Mouse (Mus musculus): ENCODE results near the gene Tpx2. TPM values are rescaled to one million over a fixed set of nuclear protein-coding genes. Genes with fewer than 3 reads are reported as not detected.

The Tpx2 gene
- total RNA-seq, 1 experiment: 77.8 TPM

DNA sequence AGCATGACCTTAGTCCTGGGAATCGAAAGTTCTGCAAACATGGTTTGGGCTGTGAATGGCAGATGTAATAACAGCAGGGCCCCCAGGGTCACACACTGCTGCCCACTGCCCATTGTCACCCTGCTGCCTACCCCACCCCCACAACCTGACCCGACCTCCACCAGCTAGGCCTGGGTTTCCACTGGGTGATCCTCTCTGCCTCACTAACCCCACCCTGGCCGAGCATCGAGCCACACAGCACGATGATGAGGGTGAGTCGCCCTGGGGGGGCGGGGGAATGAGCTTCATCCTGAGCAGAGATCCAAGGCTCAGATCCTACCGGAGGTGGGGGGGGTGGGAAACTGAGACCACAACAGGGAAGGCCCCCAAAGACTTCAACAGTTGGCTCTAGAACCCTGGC lies 76.4 kb downstream of the Tpx2 start:
- no peaks in the 10 kb centered on the region for H3K36me3 ChIP-seq (ENCODE audit: control insufficient read depth, insufficient read depth, low read length, poor library complexity, severe bottlenecking)
- no peak overlapping the region for H3K4me3 ChIP-seq (ENCODE audit: insufficient read depth in 1 of 2, low read depth in 1 of 2, low read length in 2 of 2, poor library complexity in 1 of 2, severe bottlenecking in 1 of 2)
- H3K4me1 ChIP-seq (ENCODE audit: control insufficient read depth in 2 of 2, insufficient read depth in 2 of 2, low read length in 2 of 2, poor library complexity in 1 of 2): peaks cover 0 to 4% of the 10 kb centered on the region in 2 experiments; a peak in 1 of 4 replicates
- no peak overlapping the region for H3K27ac ChIP-seq (ENCODE audit: insufficient read depth, low read depth, low read length, poor library complexity, severe bottlenecking)
- H3K9ac ChIP-seq (ENCODE audit: insufficient read depth, low read depth, low read length, poor library complexity, severe bottlenecking): no peak overlapping the region
- no peak for DNase-seq (ENCODE audit: low read depth, low spot score)
- no peaks in the 10 kb centered on the region for H3K9me3 ChIP-seq (ENCODE audit: control insufficient read depth, insufficient read depth, low read depth, low read length)
- TF ChIP-seq HCFC1 (IDR thresholded peaks at IDR 0.05; ENCODE audit: borderline replicate concordance, insufficient read depth, low read length) (no peak), MAFK (IDR thresholded peaks at IDR 0.05; ENCODE audit: insufficient read depth, low read depth, low read length) (no peak), ZC3H11A (IDR thresholded peaks at IDR 0.05; ENCODE audit: borderline replicate concordance, low read depth, low read length) (no peak), CHD2 (IDR thresholded peaks at IDR 0.05; ENCODE audit: low read depth, low read length) (no peak), ZNF384 (IDR thresholded peaks at IDR 0.05; ENCODE audit: low read depth, low read length) (no peak)
- in situ Hi-C loops (cut with MboI; ENCODE audit: low sequenced_read_pairs in 2 of 2, unreplicated experiment in 2 of 2): loop anchor here in 1 of 2 experiments (25.0 kb wide), 1 partner anchor 213 kb away; no protein-coding TSS in a partner anchor

DNA sequence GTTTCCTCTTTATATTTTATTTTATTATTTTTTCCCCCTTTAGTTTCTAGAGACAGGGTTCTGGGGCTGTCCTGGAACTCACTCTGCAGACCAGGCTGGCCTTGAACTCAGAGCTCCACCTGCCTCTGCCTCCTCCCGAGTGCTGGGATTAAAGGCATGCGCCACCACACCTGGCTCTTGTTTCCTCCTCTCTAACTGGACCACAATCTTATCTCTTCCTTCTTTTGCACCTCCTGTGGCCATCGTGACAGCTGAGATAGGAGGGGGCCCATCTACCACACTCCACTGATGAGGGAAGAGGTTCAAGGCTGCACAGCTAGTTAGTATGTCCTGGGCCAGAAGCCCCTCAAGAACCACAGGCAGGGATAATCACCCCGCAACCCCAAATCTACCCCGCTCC lies 76.8 kb downstream of the Tpx2 start:
- TF ChIP-seq ZNF384 (IDR thresholded peaks at IDR 0.05; ENCODE audit: low read depth, low read length): no peak
- no peak for TF ChIP-seq HCFC1 (IDR thresholded peaks at IDR 0.05; ENCODE audit: borderline replicate concordance, insufficient read depth, low read length)
- no peak for TF ChIP-seq CHD2 (IDR thresholded peaks at IDR 0.05; ENCODE audit: low read depth, low read length)
- Histone ChIP-seq H3K27ac (ENCODE audit: insufficient read depth, low read depth, low read length, poor library complexity, severe bottlenecking) (no peak overlapping the region), H3K9me3 (ENCODE audit: control insufficient read depth, insufficient read depth, low read depth, low read length) (no peaks in the 10 kb centered on the region), H3K4me1 (ENCODE audit: control insufficient read depth in 2 of 2, insufficient read depth in 2 of 2, low read length in 2 of 2, poor library complexity in 1 of 2) (peaks cover 0 to 4% of the 10 kb centered on the region in 2 experiments; a peak in 1 of 4 replicates), H3K9ac (ENCODE audit: insufficient read depth, low read depth, low read length, poor library complexity, severe bottlenecking) (no peak overlapping the region), H3K4me3 (ENCODE audit: insufficient read depth in 1 of 2, low read depth in 1 of 2, low read length in 2 of 2, poor library complexity in 1 of 2, severe bottlenecking in 1 of 2) (no peak overlapping the region), H3K36me3 (ENCODE audit: control insufficient read depth, insufficient read depth, low read length, poor library complexity, severe bottlenecking) (no peaks in the 10 kb centered on the region)
- in situ Hi-C loops (cut with MboI; ENCODE audit: low sequenced_read_pairs in 2 of 2, unreplicated experiment in 2 of 2): loop anchor here in 1 of 2 experiments (25.0 kb wide), 1 partner anchor 213 kb away; no protein-coding TSS in a partner anchor
- no peak for DNase-seq (ENCODE audit: low read depth, low spot score)

DNA sequence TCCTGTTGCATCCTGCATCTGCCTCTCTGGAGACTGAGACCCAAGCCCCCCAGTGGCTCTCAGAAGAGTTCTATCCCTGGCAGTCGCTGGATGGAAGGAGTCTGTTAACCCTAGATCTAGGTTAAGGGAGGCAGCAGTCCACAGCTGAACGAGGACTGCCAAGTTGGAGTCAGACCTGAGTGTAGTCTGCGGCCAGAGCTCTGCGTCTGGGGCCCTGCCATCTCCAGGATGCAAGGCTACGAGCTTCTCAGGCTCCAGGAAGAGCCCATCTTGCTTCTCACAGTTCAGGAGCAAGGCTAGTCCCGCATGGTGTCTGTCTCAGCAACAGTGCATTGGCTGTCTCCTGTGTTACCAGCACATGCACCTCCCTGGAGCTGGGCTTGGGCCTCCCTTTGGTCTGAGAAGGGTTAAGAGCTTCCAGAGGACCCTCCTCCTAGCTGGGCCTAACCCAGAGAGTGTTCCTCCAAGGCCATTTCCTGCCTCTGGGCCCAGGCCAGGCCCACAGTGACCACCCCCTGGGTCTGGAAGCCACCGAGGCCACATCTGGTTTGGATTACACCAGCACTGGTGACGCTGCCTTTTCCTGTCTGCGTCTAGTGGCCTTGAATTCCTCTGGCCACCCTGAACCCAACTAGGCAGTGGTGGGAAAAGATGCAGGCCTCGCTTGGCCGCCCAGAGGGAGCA lies 77.6 kb downstream of the Tpx2 start:
- Histone ChIP-seq H3K9me3 (ENCODE audit: control insufficient read depth, insufficient read depth, low read depth, low read length) (no peaks in the 10 kb centered on the region), H3K4me1 (ENCODE audit: control insufficient read depth in 2 of 2, insufficient read depth in 2 of 2, low read length in 2 of 2, poor library complexity in 1 of 2) (peaks cover 0 to 4% of the 10 kb centered on the region in 2 experiments; a peak in 1 of 4 replicates), H3K27ac (ENCODE audit: insufficient read depth, low read depth, low read length, poor library complexity, severe bottlenecking) (no peak overlapping the region), H3K9ac (ENCODE audit: insufficient read depth, low read depth, low read length, poor library complexity, severe bottlenecking) (no peak overlapping the region), H3K36me3 (ENCODE audit: control insufficient read depth, insufficient read depth, low read length, poor library complexity, severe bottlenecking) (no peaks in the 10 kb centered on the region), H3K4me3 (ENCODE audit: insufficient read depth in 1 of 2, low read depth in 1 of 2, low read length in 2 of 2, poor library complexity in 1 of 2, severe bottlenecking in 1 of 2) (no peak overlapping the region)
- TF ChIP-seq CHD2 (IDR thresholded peaks at IDR 0.05; ENCODE audit: low read depth, low read length): no peak
- no peak for TF ChIP-seq MAFK (IDR thresholded peaks at IDR 0.05; ENCODE audit: insufficient read depth, low read depth, low read length)
- no peak for TF ChIP-seq HCFC1 (IDR thresholded peaks at IDR 0.05; ENCODE audit: borderline replicate concordance, insufficient read depth, low read length)
- TF ChIP-seq ZNF384 (IDR thresholded peaks at IDR 0.05; ENCODE audit: low read depth, low read length): no peak
- no peak for TF ChIP-seq ZC3H11A (IDR thresholded peaks at IDR 0.05; ENCODE audit: borderline replicate concordance, low read depth, low read length)
- DNase-seq (ENCODE audit: low read depth, low spot score): no peak
- in situ Hi-C loops (cut with MboI; ENCODE audit: low sequenced_read_pairs in 2 of 2, unreplicated experiment in 2 of 2): no loop called here

DNA sequence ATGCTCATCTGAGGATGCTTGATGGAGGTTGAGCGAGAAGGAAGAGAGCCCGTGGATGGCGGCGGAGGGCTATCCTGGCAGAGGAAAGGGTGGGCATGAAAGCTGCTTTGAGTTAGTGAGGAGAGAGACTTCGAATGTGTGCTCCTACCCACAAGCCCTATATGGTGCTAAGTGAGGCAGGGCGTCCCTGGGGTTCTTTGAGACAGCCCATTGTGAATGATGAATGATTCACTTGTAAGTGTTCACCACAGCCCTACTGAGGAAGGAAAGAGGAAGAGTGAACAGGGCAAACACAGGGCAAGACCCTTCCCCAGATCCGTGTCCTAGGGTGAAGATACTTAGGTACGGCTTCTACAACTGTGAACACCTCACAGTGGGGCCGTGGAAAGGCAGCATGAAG lies 79.1 kb downstream of the Tpx2 start:
- in situ Hi-C loops (cut with MboI; ENCODE audit: low sequenced_read_pairs in 2 of 2, unreplicated experiment in 2 of 2): no loop called here
- H3K4me3 ChIP-seq (ENCODE audit: insufficient read depth in 1 of 2, low read depth in 1 of 2, low read length in 2 of 2, poor library complexity in 1 of 2, severe bottlenecking in 1 of 2): no peak overlapping the region
- DNase-seq (ENCODE audit: low read depth, low spot score): no peak
- H3K27ac ChIP-seq (ENCODE audit: insufficient read depth, low read depth, low read length, poor library complexity, severe bottlenecking): no peak overlapping the region
- H3K36me3 ChIP-seq (ENCODE audit: control insufficient read depth, insufficient read depth, low read length, poor library complexity, severe bottlenecking): no peaks in the 10 kb centered on the region
- H3K9me3 ChIP-seq (ENCODE audit: control insufficient read depth, insufficient read depth, low read depth, low read length): no peaks in the 10 kb centered on the region
- H3K4me1 ChIP-seq (ENCODE audit: control insufficient read depth in 2 of 2, insufficient read depth in 2 of 2, low read length in 2 of 2, poor library complexity in 1 of 2): peaks cover 0 to 4% of the 10 kb centered on the region in 2 experiments; a peak in 1 of 4 replicates
- no peak for TF ChIP-seq CHD2 (IDR thresholded peaks at IDR 0.05; ENCODE audit: low read depth, low read length)
- no peak for TF ChIP-seq MAFK (IDR thresholded peaks at IDR 0.05; ENCODE audit: insufficient read depth, low read depth, low read length)
- TF ChIP-seq ZNF384 (IDR thresholded peaks at IDR 0.05; ENCODE audit: low read depth, low read length): no peak
- no peak for TF ChIP-seq HCFC1 (IDR thresholded peaks at IDR 0.05; ENCODE audit: borderline replicate concordance, insufficient read depth, low read length)
- no peak for TF ChIP-seq ZC3H11A (IDR thresholded peaks at IDR 0.05; ENCODE audit: borderline replicate concordance, low read depth, low read length)
- H3K9ac ChIP-seq (ENCODE audit: insufficient read depth, low read depth, low read length, poor library complexity, severe bottlenecking): no peak overlapping the region
